Mouse (Mus musculus) hindbrain, embryonic 14.5 days (tissue): ENCODE data around the gene Rgs2. TPM values are rescaled to one million over a fixed set of nuclear protein-coding genes. Genes with fewer than 3 reads are reported as not detected.

Experiments used
- ATAC-seq: fragments of 200-750 bp; cut with Nextera tagmentation; 2 replicates; pipeline ENCODE4 v1.8.0; 2017; ENCODE audit warnings: moderate number of reproducible peaks, mild to moderate bottlenecking, moderate TSS enrichment, moderate library complexity; ENCODE audit not compliant: low FRiP score
- DNase-seq: peaks from one replicate; pipeline ENCODE4 v3.0.0-alpha.2; 2015; ENCODE audit warnings: low spot score
- H3K27ac ChIP-seq: fragments of 300-500 bp; sonication (generic); 2 replicates; pipeline ENCODE4 v1.5.1; 2014; ENCODE audit warnings: mild to moderate bottlenecking, moderate library complexity
- H3K27me3 ChIP-seq: fragments of 300-500 bp; sonication (generic); 2 replicates; pipeline ENCODE4 v1.6.1; 2014; ENCODE audit warnings: mild to moderate bottlenecking, low read length, mixed read lengths; ENCODE audit not compliant: control insufficient read depth, insufficient read depth
- H3K36me3 ChIP-seq: fragments of 300-500 bp; sonication (generic); replicated peaks from 2 replicates; pipeline ENCODE4 v1.6.1; 2014; ENCODE audit not compliant: control insufficient read depth, insufficient read depth
- H3K4me1 ChIP-seq: fragments of 300-500 bp; sonication (generic); replicated peaks from 2 replicates; pipeline ENCODE4 v1.6.1; 2014; ENCODE audit warnings: antibody characterized with exemption, low read length, mixed read lengths; ENCODE audit not compliant: control insufficient read depth, insufficient read depth
- H3K4me2 ChIP-seq: fragments of 300-500 bp; sonication (generic); replicated peaks from 2 replicates; pipeline ENCODE4 v1.6.1; 2014; ENCODE audit warnings: mild to moderate bottlenecking, moderate library complexity
- H3K4me3 ChIP-seq: fragments of 300-500 bp; sonication (generic); replicated peaks from 2 replicates; pipeline ENCODE4 v1.5.1; 2014; ENCODE audit warnings: mild to moderate bottlenecking, low read length
- H3K9ac ChIP-seq: fragments of 300-500 bp; sonication (generic); 2 replicates; pipeline ENCODE4 v1.6.1; 2014
- H3K9me3 ChIP-seq: fragments of 300-500 bp; sonication (generic); 2 replicates; pipeline ENCODE4 v1.6.1; 2016; ENCODE audit warnings: low read length; ENCODE audit not compliant: control insufficient read depth
- WGBS: fragments of 180-500 bp; shearing (Covaris S2); extraction: QIAGEN DNeasy Blood & Tissue Kit; methylation state at CpG from one replicate; pipeline ENCODE4 v1.1.7; 2014; 5-methylcytosine and 5-hydroxymethylcytosine counted together
- polyA plus RNA-seq: library from polyadenylated mRNA; unstranded; fragments of >200 nt; fragmentation: Nextera tagmentation; extraction: Ambion mirVana; gene quantifications from 2 replicates; pipeline ENCODE4 v1.2.1, GENCODE M21; 2014

Gene Rgs2
- polyA plus RNA-seq, 1 experiment from 2014 or later = 112 TPM

DNA sequence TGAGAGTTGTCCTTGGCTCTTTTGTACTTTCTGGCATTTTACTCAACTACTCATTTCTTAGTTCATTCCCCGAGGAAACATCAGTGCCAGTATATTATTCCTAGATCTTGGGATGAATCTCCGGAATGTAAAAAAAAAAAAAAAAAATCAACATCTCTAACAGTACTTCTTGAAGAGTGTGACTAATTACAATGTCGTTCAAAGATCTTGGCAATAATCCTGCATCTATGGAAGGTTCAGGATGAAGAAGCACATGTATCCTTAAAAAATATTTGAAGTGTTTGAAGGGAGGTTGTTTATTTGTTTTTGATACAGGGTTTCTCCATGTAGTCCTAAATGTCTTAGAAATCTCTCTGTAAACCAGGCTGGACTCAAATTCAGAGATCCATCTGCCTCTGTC, 41.7 kb downstream of the Rgs2 start:
- Histone ChIP-seq H3K27me3 (no peaks in the 10 kb centered on the region), H3K27ac (no peak overlapping the region), H3K4me1 (no peaks in the 10 kb centered on the region), H3K9me3 (no peaks in the 10 kb centered on the region), H3K4me2 (no peak overlapping the region), H3K4me3 (no peak overlapping the region), H3K9ac (no peak overlapping the region), H3K36me3 (no peaks in the 10 kb centered on the region)
- ATAC-seq (no peak), DNase-seq (no peak)
- 84% methylated on average over 3 of the region's 3 CpGs for WGBS

DNA sequence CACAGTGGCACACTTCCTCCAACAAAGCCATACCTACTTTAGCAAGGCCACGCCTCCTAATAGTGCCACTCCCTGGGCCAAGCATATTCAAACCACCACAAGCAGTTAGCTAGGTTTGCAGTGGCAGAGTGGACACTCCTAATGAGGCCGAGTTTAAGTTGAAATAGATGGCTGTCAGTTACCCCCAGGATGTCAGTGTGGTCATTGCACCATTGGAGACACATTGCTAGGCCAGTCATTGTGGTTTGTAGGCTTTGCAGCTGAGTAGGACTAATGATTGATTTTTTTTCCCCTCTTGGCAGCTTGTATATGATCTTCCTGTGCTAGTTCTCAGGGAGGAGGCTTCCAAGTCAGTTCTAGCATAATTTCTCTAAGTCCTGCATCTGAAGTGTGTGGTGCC, 43.6 kb downstream of the Rgs2 start:
- Histone ChIP-seq H3K4me2 (no peak overlapping the region), H3K27ac (no peak overlapping the region), H3K4me3 (no peak overlapping the region), H3K9me3 (no peaks in the 10 kb centered on the region), H3K27me3 (no peaks in the 10 kb centered on the region), H3K36me3 (no peaks in the 10 kb centered on the region), H3K4me1 (no peaks in the 10 kb centered on the region), H3K9ac (no peak overlapping the region)
- ATAC-seq (no peak), DNase-seq (no peak)
- 87% methylated on average over 2 of the region's 2 CpGs for WGBS

DNA sequence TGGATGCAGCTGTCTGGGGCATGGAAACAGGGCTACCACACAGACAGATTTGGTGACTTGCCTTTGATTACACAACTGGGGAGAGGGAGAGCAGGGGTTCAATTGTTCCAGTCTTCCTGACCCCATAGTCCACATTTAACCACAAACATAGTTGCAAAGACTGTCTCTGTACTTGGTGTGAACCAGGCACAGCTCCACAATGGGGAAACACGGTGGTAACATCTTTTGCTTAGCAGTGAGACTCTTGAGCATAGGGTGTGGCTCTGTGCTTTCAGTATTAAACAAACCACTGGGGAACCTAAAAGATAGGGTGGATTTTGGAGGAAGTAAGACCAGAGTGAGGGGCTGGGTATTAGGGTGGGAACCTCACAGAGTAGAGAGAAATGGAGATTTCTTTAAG, 47.9 kb downstream of the Rgs2 start:
- no peak for ATAC-seq
- Histone ChIP-seq H3K9ac (no peak overlapping the region), H3K4me3 (no peak overlapping the region), H3K27ac (no peak overlapping the region), H3K27me3 (no peaks in the 10 kb centered on the region), H3K4me2 (no peak overlapping the region), H3K36me3 (no peaks in the 10 kb centered on the region), H3K4me1 (no peaks in the 10 kb centered on the region), H3K9me3 (no peaks in the 10 kb centered on the region)
- WGBS = 90% methylated on average over 1 of the region's 1 CpGs
- no peak for DNase-seq

DNA sequence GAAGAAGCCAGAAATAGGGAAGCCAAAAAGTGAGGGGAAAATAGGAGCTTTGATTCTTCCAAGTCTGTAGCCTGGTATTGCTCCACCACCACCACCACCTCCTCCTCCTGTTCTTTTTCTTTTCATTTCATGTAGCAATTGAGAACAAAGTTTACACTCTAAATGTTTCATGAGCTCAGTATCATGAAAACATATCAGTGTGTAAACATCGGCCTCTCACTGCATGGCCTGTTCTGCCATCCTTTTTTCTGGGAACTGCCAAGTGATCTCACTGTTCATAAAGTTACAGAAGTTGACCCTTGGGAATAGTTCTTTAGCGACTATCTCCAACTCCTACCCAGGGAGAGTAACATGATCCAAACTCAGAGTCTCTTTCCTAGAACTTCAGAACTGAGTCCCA, 51.1 kb downstream of the Rgs2 start:
- Histone ChIP-seq H3K36me3 (no peaks in the 10 kb centered on the region), H3K9ac (no peak overlapping the region), H3K4me3 (no peak overlapping the region), H3K4me1 (no peaks in the 10 kb centered on the region), H3K9me3 (no peaks in the 10 kb centered on the region), H3K4me2 (no peak overlapping the region), H3K27me3 (no peaks in the 10 kb centered on the region), H3K27ac (no peak overlapping the region)
- WGBS = 87% methylated on average over 2 of the region's 2 CpGs
- DNase-seq (no peak), ATAC-seq (no peak)

Other genes starting within 250 kb of the Rgs2 start
- gene Trove2, start 227.1 kb downstream of the Rgs2 start, polyA plus RNA-seq = 31.4 and 34.5 TPM in 2 replicates
- gene Uchl5, start 226.9 kb downstream of the Rgs2 start, polyA plus RNA-seq = 46.4 and 52.7 TPM in 2 replicates
- gene Rgs13, start 173.2 kb upstream of the Rgs2 start, polyA plus RNA-seq = 0.37 and 0.40 TPM in 2 replicates
- not detected in 2 replicates for gene Rgs1, start 245.1 kb upstream of the Rgs2 start, polyA plus RNA-seq